Mouse (Mus musculus) adrenal gland, postnatal 0 days (tissue): Measurements from ENCODE around the gene Auh. TPM values are rescaled to one million over a fixed set of nuclear protein-coding genes. Genes with fewer than 3 reads are reported as not detected.

ENCODE experiments used
- polyA plus RNA-seq: library from polyadenylated mRNA; unstranded; fragments of >200 nt; fragmentation: Nextera tagmentation; extraction: Ambion mirVana; gene quantifications from 2 replicates; pipeline ENCODE4 v1.2.1, GENCODE M21; 2015

Auh gene
- 86.8 and 107 TPM in 2 replicates for polyA plus RNA-seq

GRCm38 (mm10) chr13:52929209-52930171 is at the start of gene Auh:
Gene Auh, minus strand, starts transcription at chr13:52929681.

Other genes with a start within 250 kb of the Auh start
- 14.2 and 14.5 TPM in 2 replicates for gene Nfil3, start 51.4 kb upstream of the Auh start, polyA plus RNA-seq